8 mouse cellular contexts compared by ENCODE assay signal in the genomic region with DNA sequence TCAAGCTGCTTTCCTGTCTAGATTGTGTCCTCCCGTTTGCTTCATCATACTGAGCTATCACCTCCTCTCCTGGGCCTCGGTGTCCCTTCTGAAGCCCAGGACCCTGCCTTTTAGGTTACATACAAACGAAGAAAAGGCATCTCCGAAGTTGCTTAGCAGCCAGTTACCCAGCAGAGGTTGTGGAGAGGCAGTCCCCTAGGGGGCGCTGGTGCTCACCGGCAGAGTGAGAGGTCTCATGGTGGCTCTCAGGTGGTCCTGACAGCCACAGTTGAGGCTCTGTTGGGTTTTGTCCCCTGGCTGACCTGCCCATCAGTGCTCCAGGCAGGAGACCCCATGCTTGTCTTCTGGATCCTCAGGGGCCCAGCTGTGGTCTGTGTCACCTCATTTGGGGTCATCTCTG.
DNase-seq lines count a peak whose midpoint lies in the region.

No protein-coding gene starts in this region.

- DNase-seq in cerebellum, postnatal 25 days, result peak; percentile 48 to 73
- DNase-seq in cerebellum, adult 11 months, result no peak
- peak; percentile 49 for DNase-seq in urinary bladder, postnatal 14 days (ENCODE audit: low spot score)
- DNase-seq in urinary bladder, postnatal 4 days (ENCODE audit: low spot score in 2 of 2), result no peak
- peak; percentile 56 to 68 for DNase-seq in frontal cortex, postnatal 25 days (ENCODE audit: low spot score in 2 of 2)
- peak; percentile 60 to 63 for DNase-seq in layer of hippocampus, postnatal 36 days
- DNase-seq in natural killer cell, adult 2 months (ENCODE audit: low spot score in 2 of 2), result peak; percentile 20 to 32
- DNase-seq in thymus, postnatal 10 days (ENCODE audit: low spot score in 2 of 2), result peak; percentile 12 to 70

Comparison
In these comparisons a context has a peak if more than half of its experiments do, and no peak if none do; other contexts are left out.
1. DNase-seq: peak in cerebellum, postnatal 25 days (2 of 2), urinary bladder, postnatal 14 days (single experiment), frontal cortex, postnatal 25 days (2 of 2), layer of hippocampus, postnatal 36 days (2 of 2), natural killer cell, adult 2 months (2 of 2) and thymus, postnatal 10 days (2 of 2); none in cerebellum, adult 11 months (single experiment) and urinary bladder, postnatal 4 days (0 of 2).